ENCODE assay signal across 19 mouse cellular contexts in genomic region chr3:69563406-69563805, GRCm38 (mm10).
"Had no signal": no experiment of that assay in that cellular context is flagged by ENCODE, and none has a peak within 500 bp of the region (broad histone marks: within the 10 kb centered on the region; RNA-seq: fewer than 3 reads in every experiment).

No protein-coding gene starts in this region.

- ATAC-seq: liver, embryonic 12.5 days; midbrain, embryonic 16.5 days had no signal

- H3K4me2 ChIP-seq: hindbrain, embryonic 14.5 days; limb, embryonic 13.5 days; liver, embryonic 12.5 days; liver, embryonic 15.5 days; midbrain, embryonic 12.5 days; neural tube, embryonic 13.5 days had no signal

- H3K9me3 ChIP-seq: limb, embryonic 10.5 days; limb, embryonic 13.5 days; liver, embryonic 12.5 days; liver, embryonic 15.5 days; midbrain, embryonic 12.5 days; neural tube, embryonic 13.5 days had no signal

- H3K4me1 ChIP-seq: liver, embryonic 12.5 days; liver, embryonic 15.5 days; midbrain, embryonic 12.5 days; neural tube, embryonic 13.5 days had no signal

- H3K9ac ChIP-seq: hindbrain, embryonic 14.5 days; limb, embryonic 13.5 days; liver, embryonic 12.5 days; liver, embryonic 15.5 days; midbrain, embryonic 12.5 days; neural tube, embryonic 13.5 days had no signal

- H3K36me3 ChIP-seq: limb, embryonic 10.5 days; limb, embryonic 13.5 days; liver, embryonic 12.5 days; liver, embryonic 15.5 days; midbrain, embryonic 12.5 days; neural tube, embryonic 13.5 days had no signal

- DNase-seq: layer of hippocampus, adult 9-11 months; lung, adult 2 months; lung, postnatal 14 days; lung, postnatal 4 days; retina, postnatal 1 day; right cerebral cortex, postnatal 25 days; thymus, adult 2 months; thymus, postnatal 14 days; thymus, postnatal 4 days had no signal

- H3K27ac ChIP-seq: hindbrain, embryonic 14.5 days; layer of hippocampus, adult 2 months; limb, embryonic 10.5 days; limb, embryonic 13.5 days; liver, embryonic 12.5 days; liver, embryonic 15.5 days; midbrain, embryonic 12.5 days; neural tube, embryonic 13.5 days had no signal

- H3K4me3 ChIP-seq: layer of hippocampus, adult 2 months; limb, embryonic 10.5 days; limb, embryonic 13.5 days; liver, embryonic 12.5 days; liver, embryonic 15.5 days; midbrain, embryonic 12.5 days; myocyte; neural tube, embryonic 13.5 days had no signal

- H3K27me3 ChIP-seq: limb, embryonic 13.5 days; liver, embryonic 12.5 days; liver, embryonic 15.5 days; midbrain, embryonic 12.5 days; neural tube, embryonic 13.5 days had no signal
